Mouse (Mus musculus): ENCODE data around the gene Bckdhb.

GRCm38 (mm10) chr9:84106438-84106837 is 181.5 kb downstream of the Bckdhb start:
- TF ChIP-seq POLR2A (IDR thresholded peaks at IDR 0.05; ENCODE audit: low read depth, low read length) (no peak), CTCF (IDR thresholded peaks at IDR 0.05; ENCODE audit: extremely low read depth, insufficient read depth, insufficient read length, insufficient replicate concordance) (no peak)

Data from spleen, adult 2 months (tissue).